ENCODE assay signal across 10 mouse cellular contexts in the genomic region with DNA sequence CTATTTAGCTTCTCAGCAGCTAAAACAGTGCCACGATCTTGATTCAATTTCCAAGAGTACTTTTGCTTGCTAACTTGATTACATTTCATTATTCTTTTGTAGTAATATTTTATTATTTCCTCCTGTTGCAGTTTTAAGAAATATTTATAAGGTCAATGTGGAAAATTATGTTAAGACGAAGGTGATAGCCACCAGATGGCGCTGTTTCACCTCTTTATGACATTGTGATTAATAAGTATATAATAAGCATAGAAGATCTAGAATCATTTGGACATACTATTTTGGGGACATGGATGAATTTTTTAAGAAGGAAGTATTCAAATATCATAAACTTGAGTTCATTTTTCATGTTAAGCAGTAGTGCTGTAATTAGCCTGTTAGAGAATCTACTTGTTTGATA.
DNase-seq lines count a peak whose midpoint lies in the region; ATAC-seq and TF ChIP-seq lines count a peak whose summit lies in the region.
"Had no signal": no experiment of that assay in that cellular context is flagged by ENCODE, and none has a peak within 500 bp of the region (broad histone marks: within the 10 kb centered on the region; RNA-seq: fewer than 3 reads in every experiment).

No protein-coding gene starts in this region.

- DNase-seq in cerebellum, adult 11 months: peak; percentile 30
- no peak for DNase-seq in cerebellum, adult 11-12 months
- peak; percentile 38 to 45 for DNase-seq in left cerebral cortex, postnatal 25 days (ENCODE audit: low spot score in 2 of 2)
- no peak for DNase-seq in left cerebral cortex, postnatal 10 days (ENCODE audit: extremely low spot score in 1 of 2, low spot score in 2 of 2)
- peak; percentile 33 for DNase-seq in MEL-GATA-1-ER (ENCODE audit: extremely low read depth, low read depth)
- DNase-seq in embryo, embryonic 10 days (ENCODE audit: low spot score): peak; percentile 68
- DNase-seq in lung, embryonic 14.5 days: peak; percentile 84
- DNase-seq in ovary, adult 18-20 months (ENCODE audit: low spot score): no peak

- no peaks in the 10 kb centered on the region for H3K9me3 ChIP-seq in lung, embryonic 14.5 days (ENCODE audit: low read depth, low read length)
- H3K9me3 ChIP-seq: heart, embryonic 13.5 days had no signal

- H3K27ac ChIP-seq in lung, embryonic 14.5 days (ENCODE audit: low read depth): no peak overlapping the region
- H3K27ac ChIP-seq: macrophage had no signal

- peak; percentile 66 for TF ChIP-seq CTCF in lung, embryonic 14.5 days (IDR thresholded peaks at IDR 0.05; ENCODE audit: low read depth)

- no peak overlapping the region for H3K9ac ChIP-seq in lung, embryonic 14.5 days
- H3K9ac ChIP-seq: heart, embryonic 13.5 days had no signal

- no peak for ATAC-seq in lung, embryonic 14.5 days (ENCODE audit: insufficient read depth)

- no peak overlapping the region for H3K4me3 ChIP-seq in lung, embryonic 14.5 days (ENCODE audit: low read depth, low read length)
- H3K4me3 ChIP-seq: heart, embryonic 13.5 days had no signal

- no peaks in the 10 kb centered on the region for H3K27me3 ChIP-seq in lung, embryonic 14.5 days (ENCODE audit: insufficient read depth, low read length)
- H3K27me3 ChIP-seq: heart, embryonic 13.5 days had no signal

- H3K4me1 ChIP-seq in lung, embryonic 14.5 days (ENCODE audit: insufficient read depth): no peaks in the 10 kb centered on the region

- WGBS in lung, embryonic 14.5 days: 39% methylated on average over 3 of the region's 3 CpGs

- no peak overlapping the region for H3K4me2 ChIP-seq in lung, embryonic 14.5 days
- H3K4me2 ChIP-seq: heart, embryonic 13.5 days had no signal

- intact Hi-C loops in left cerebral cortex, postnatal 25 days (cut with DNase I): loop anchor here (5.0 kb wide), 2 partner anchors 622 to 732 kb away; no protein-coding TSS in a partner anchor
- intact Hi-C loops in left cerebral cortex, postnatal 10 days (cut with DNase I): loop anchor here (10.0 kb wide), 1 partner anchor 734 kb away; no protein-coding TSS in a partner anchor

- no peaks in the 10 kb centered on the region for H3K36me3 ChIP-seq in lung, embryonic 14.5 days (ENCODE audit: insufficient read depth)

Comparison
In these comparisons a context has a peak if more than half of its experiments do, and no peak if none do; other contexts are left out.
1. DNase-seq: peak in cerebellum, adult 11 months (single experiment), left cerebral cortex, postnatal 25 days (2 of 2), MEL-GATA-1-ER (single experiment), embryo, embryonic 10 days (single experiment) and lung, embryonic 14.5 days (single experiment); none in cerebellum, adult 11-12 months (single experiment), left cerebral cortex, postnatal 10 days (0 of 2) and ovary, adult 18-20 months (single experiment).